Mouse (Mus musculus): ENCODE measurements around the gene Uox. TPM values are rescaled to one million over a fixed set of nuclear protein-coding genes. Genes with fewer than 3 reads are reported as not detected.

The Uox gene
- polyA plus RNA-seq, 1 experiment from 2014 or later: 0.08 TPM

GRCm38 (mm10) chr3:146543632-146544031 lies 26.6 kb upstream of the Uox start:
- H3K27me3 ChIP-seq (ENCODE audit: insufficient read depth, low read length): no peaks in the 10 kb centered on the region
- no peaks in the 10 kb centered on the region for H3K36me3 ChIP-seq (ENCODE audit: insufficient read depth, low read length)
- H3K9me3 ChIP-seq (replicated peaks; ENCODE audit: low read length): no peaks in the 10 kb centered on the region; the same call in 1 of the 2 replicates
- no peak overlapping the region for H3K27ac ChIP-seq
- DNase-seq (ENCODE audit: low spot score) (no peak), ATAC-seq (replicated peaks; ENCODE audit: low FRiP score, low read depth) (no peak)
- H3K4me3 ChIP-seq (replicated peaks; ENCODE audit: low read depth, low read length): no peak overlapping the region
- H3K9ac ChIP-seq (ENCODE audit: low read depth, low read length): no peak overlapping the region
- no peak for TF ChIP-seq CTCF (IDR thresholded peaks at IDR 0.05; ENCODE audit: low read depth)
- no peaks in the 10 kb centered on the region for H3K4me1 ChIP-seq (replicated peaks; ENCODE audit: insufficient read depth, low read length)
- 0% methylated on average over 1 of the region's 1 CpGs for WGBS
- no peak overlapping the region for H3K4me2 ChIP-seq (ENCODE audit: low read length)

GRCm38 (mm10) chr3:146554816-146555215 lies 15.4 kb upstream of the Uox start:
- Histone ChIP-seq H3K27ac (no peak overlapping the region), H3K9me3 (replicated peaks; ENCODE audit: low read length) (no peaks in the 10 kb centered on the region), H3K4me1 (replicated peaks; ENCODE audit: insufficient read depth, low read length) (0 out of 2 replicates have a peak, but pooled peaks cover 3% of the 10 kb centered on the region), H3K36me3 (ENCODE audit: insufficient read depth, low read length) (no peaks in the 10 kb centered on the region), H3K9ac (ENCODE audit: low read depth, low read length) (no peak overlapping the region), H3K4me2 (ENCODE audit: low read length) (no peak overlapping the region), H3K27me3 (ENCODE audit: insufficient read depth, low read length) (no peaks in the 10 kb centered on the region), H3K4me3 (replicated peaks; ENCODE audit: low read depth, low read length) (no peak overlapping the region)
- TF ChIP-seq CTCF (IDR thresholded peaks at IDR 0.05; ENCODE audit: low read depth): no peak
- DNase-seq (ENCODE audit: low spot score) (no peak), ATAC-seq (replicated peaks; ENCODE audit: low FRiP score, low read depth) (no peak)
- WGBS: 88% methylated on average over 7 of the region's 7 CpGs

GRCm38 (mm10) chr3:146556567-146556966 lies 13.7 kb upstream of the Uox start:
- Histone ChIP-seq H3K27me3 (ENCODE audit: insufficient read depth, low read length) (no peaks in the 10 kb centered on the region), H3K4me3 (replicated peaks; ENCODE audit: low read depth, low read length) (no peak overlapping the region), H3K9me3 (replicated peaks; ENCODE audit: low read length) (no peaks in the 10 kb centered on the region), H3K9ac (ENCODE audit: low read depth, low read length) (no peak overlapping the region), H3K4me2 (ENCODE audit: low read length) (no peak overlapping the region), H3K4me1 (replicated peaks; ENCODE audit: insufficient read depth, low read length) (no peaks in the 10 kb centered on the region), H3K36me3 (ENCODE audit: insufficient read depth, low read length) (no peaks in the 10 kb centered on the region), H3K27ac (no peak overlapping the region)
- no peak for ATAC-seq (replicated peaks; ENCODE audit: low FRiP score, low read depth)
- DNase-seq (ENCODE audit: low spot score): no peak
- no peak for TF ChIP-seq CTCF (IDR thresholded peaks at IDR 0.05; ENCODE audit: low read depth)
- 82% methylated on average over 1 of the region's 1 CpGs for WGBS

- ATAC-seq (replicated peaks; ENCODE audit: low FRiP score, low read depth) (no peak), DNase-seq (ENCODE audit: low spot score) (no peak)
- TF ChIP-seq CTCF (IDR thresholded peaks at IDR 0.05; ENCODE audit: low read depth): no peak
- WGBS: 86% methylated on average over 6 of the region's 6 CpGs
- Histone ChIP-seq H3K4me3 (replicated peaks; ENCODE audit: low read depth, low read length) (no peak overlapping the region), H3K27me3 (ENCODE audit: insufficient read depth, low read length) (no peaks in the 10 kb centered on the region), H3K36me3 (ENCODE audit: insufficient read depth, low read length) (no peaks in the 10 kb centered on the region), H3K27ac (no peak overlapping the region), H3K4me2 (ENCODE audit: low read length) (no peak overlapping the region), H3K9ac (ENCODE audit: low read depth, low read length) (no peak overlapping the region), H3K9me3 (replicated peaks; ENCODE audit: low read length) (no peaks in the 10 kb centered on the region), H3K4me1 (replicated peaks; ENCODE audit: insufficient read depth, low read length) (no peaks in the 10 kb centered on the region)
Observed at GRCm38 (mm10) chr3:146557507-146557906, 12.7 kb upstream of the Uox start.

- TF ChIP-seq CTCF (IDR thresholded peaks at IDR 0.05; ENCODE audit: low read depth): no peak
- no peak overlapping the region for H3K27ac ChIP-seq
- ATAC-seq (replicated peaks; ENCODE audit: low FRiP score, low read depth): no peak
- H3K4me3 ChIP-seq (replicated peaks; ENCODE audit: low read depth, low read length): no peak overlapping the region
- H3K9ac ChIP-seq (ENCODE audit: low read depth, low read length): no peak overlapping the region
- H3K4me1 ChIP-seq (replicated peaks; ENCODE audit: insufficient read depth, low read length): no peaks in the 10 kb centered on the region
- no peak for DNase-seq (ENCODE audit: low spot score)
- no peaks in the 10 kb centered on the region for H3K36me3 ChIP-seq (ENCODE audit: insufficient read depth, low read length)
- WGBS: 92% methylated on average over 7 of the region's 7 CpGs
- H3K9me3 ChIP-seq (replicated peaks; ENCODE audit: low read length): no peaks in the 10 kb centered on the region
- H3K27me3 ChIP-seq (ENCODE audit: insufficient read depth, low read length): no peaks in the 10 kb centered on the region
- no peak overlapping the region for H3K4me2 ChIP-seq (ENCODE audit: low read length)
Observed at GRCm38 (mm10) chr3:146562936-146563335, 7.3 kb upstream of the Uox start.

- no peak overlapping the region for H3K27ac ChIP-seq
- H3K27me3 ChIP-seq (ENCODE audit: insufficient read depth, low read length): no peaks in the 10 kb centered on the region
- no peak overlapping the region for H3K4me2 ChIP-seq (ENCODE audit: low read length)
- WGBS: 43% methylated on average over 14 of the region's 14 CpGs
- TF ChIP-seq CTCF (IDR thresholded peaks at IDR 0.05; ENCODE audit: low read depth): peak; percentile 90
- DNase-seq (ENCODE audit: low spot score): peak; percentile 90
- H3K9ac ChIP-seq (ENCODE audit: low read depth, low read length): no peak overlapping the region
- H3K4me1 ChIP-seq (replicated peaks; ENCODE audit: insufficient read depth, low read length): no peaks in the 10 kb centered on the region
- no peaks in the 10 kb centered on the region for H3K9me3 ChIP-seq (replicated peaks; ENCODE audit: low read length)
- H3K36me3 ChIP-seq (ENCODE audit: insufficient read depth, low read length): no peaks in the 10 kb centered on the region
- H3K4me3 ChIP-seq (replicated peaks; ENCODE audit: low read depth, low read length): no peak overlapping the region
- ATAC-seq (replicated peaks; ENCODE audit: low FRiP score, low read depth): no peak
Observed at GRCm38 (mm10) chr3:146564268-146565064, 5.8 kb upstream of the Uox start.

- ATAC-seq (replicated peaks; ENCODE audit: low FRiP score, low read depth): no peak
Observed at GRCm38 (mm10) chr3:146565065-146565411, 5.2 kb upstream of the Uox start.

More at GRCm38 (mm10) chr3:146565065-146565411, 5.2 kb upstream of the Uox start:
- no peak for TF ChIP-seq CTCF (IDR thresholded peaks at IDR 0.05; ENCODE audit: low read depth)
- H3K4me3 ChIP-seq (replicated peaks; ENCODE audit: low read depth, low read length): no peak overlapping the region
- H3K36me3 ChIP-seq (ENCODE audit: insufficient read depth, low read length): no peaks in the 10 kb centered on the region
- DNase-seq (ENCODE audit: low spot score): no peak
- no peaks in the 10 kb centered on the region for H3K9me3 ChIP-seq (replicated peaks; ENCODE audit: low read length)
- 88% methylated on average over 1 of the region's 1 CpGs for WGBS
- no peak overlapping the region for H3K4me2 ChIP-seq (ENCODE audit: low read length)
- no peak overlapping the region for H3K9ac ChIP-seq (ENCODE audit: low read depth, low read length)
- no peaks in the 10 kb centered on the region for H3K4me1 ChIP-seq (replicated peaks; ENCODE audit: insufficient read depth, low read length)
- H3K27ac ChIP-seq: no peak overlapping the region
- no peaks in the 10 kb centered on the region for H3K27me3 ChIP-seq (ENCODE audit: insufficient read depth, low read length)
